Mouse (Mus musculus) embryonic facial prominence, embryonic 15.5 days (tissue): Measurements from ENCODE around the gene Josd2. TPM values are rescaled to one million over a fixed set of nuclear protein-coding genes. Genes with fewer than 3 reads are reported as not detected.

Experiments
- ATAC-seq: fragments of 200-750 bp; cut with Nextera tagmentation; 2 replicates; pipeline ENCODE4 v1.8.0; 2017; ENCODE audit warnings: low read depth, moderate TSS enrichment; ENCODE audit not compliant: insufficient number of reproducible peaks, low FRiP score, low TSS enrichment
- H3K27ac ChIP-seq: fragments of 300-500 bp; sonication (generic); replicated peaks from 2 replicates; pipeline ENCODE4 v1.5.1; 2015; ENCODE audit warnings: mild to moderate bottlenecking, inconsistent platforms
- H3K27me3 ChIP-seq: fragments of 300-500 bp; sonication (generic); 2 replicates; pipeline ENCODE4 v1.6.1; 2015; ENCODE audit warnings: inconsistent platforms
- H3K36me3 ChIP-seq: fragments of 300-500 bp; sonication (generic); 2 replicates; pipeline ENCODE4 v1.6.1; 2015; ENCODE audit warnings: mild to moderate bottlenecking, inconsistent platforms
- H3K4me1 ChIP-seq: fragments of 300-500 bp; sonication (generic); 2 replicates; pipeline ENCODE4 v1.6.1; 2015; ENCODE audit warnings: inconsistent platforms
- H3K4me2 ChIP-seq: fragments of 300-500 bp; sonication (generic); replicated peaks from 2 replicates; pipeline ENCODE4 v1.6.1; 2015; ENCODE audit warnings: mild to moderate bottlenecking, inconsistent platforms
- H3K4me3 ChIP-seq: fragments of 300-500 bp; sonication (generic); replicated peaks from 2 replicates; pipeline ENCODE4 v1.5.1; 2015; ENCODE audit warnings: mild to moderate bottlenecking, inconsistent platforms
- H3K9ac ChIP-seq: fragments of 300-500 bp; sonication (generic); 2 replicates; pipeline ENCODE4 v1.6.1; 2015; ENCODE audit warnings: inconsistent platforms
- H3K9me3 ChIP-seq: fragments of 300-500 bp; sonication (generic); replicated peaks from 2 replicates; pipeline ENCODE4 v1.6.1; 2016; ENCODE audit warnings: inconsistent platforms
- WGBS: fragments of 180-500 bp; shearing (Covaris S2); methylation state at CpG from one replicate; pipeline ENCODE4 v1.1.7; 2015; 5-methylcytosine and 5-hydroxymethylcytosine counted together
- polyA plus RNA-seq: library from polyadenylated mRNA; unstranded; fragments of >200 nt; fragmentation: Nextera tagmentation; extraction: Ambion mirVana; gene quantifications from 2 replicates; pipeline ENCODE4 v1.2.1, GENCODE M21; 2015

Josd2 gene
- polyA plus RNA-seq, 1 experiment from 2014 or later = 124 TPM

DNA sequence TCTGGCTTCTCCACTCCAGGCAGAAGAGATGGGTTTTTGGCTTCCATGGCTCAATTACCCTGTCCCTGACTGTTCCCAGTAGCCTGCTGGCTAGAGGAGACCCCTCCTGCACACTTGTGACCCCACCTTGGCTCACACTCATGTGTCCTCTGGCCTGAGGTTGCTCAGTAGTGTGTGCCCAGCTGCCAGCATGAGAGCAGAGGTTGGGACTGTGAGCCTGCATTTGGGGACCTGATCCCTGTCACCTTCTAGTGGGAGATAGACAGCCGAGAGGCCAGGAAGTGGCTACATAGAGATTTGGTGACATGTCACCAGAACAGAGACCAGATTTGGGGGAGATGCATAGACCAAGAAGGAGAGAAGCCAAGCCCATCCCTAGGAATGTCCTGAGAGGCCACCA, 30.6 kb upstream of the Josd2 start:
- Histone ChIP-seq H3K4me2 (no peak overlapping the region), H3K4me1 (peaks cover 1% of the 10 kb centered on the region; the same call in 1 of the 2 replicates), H3K27me3 (peaks cover 53% of the 10 kb centered on the region), H3K4me3 (no peak overlapping the region), H3K27ac (no peak overlapping the region), H3K36me3 (no peaks in the 10 kb centered on the region), H3K9me3 (no peaks in the 10 kb centered on the region), H3K9ac (no peak overlapping the region)
- 84% methylated on average over 1 of the region's 1 CpGs for WGBS
- no peak for ATAC-seq

DNA sequence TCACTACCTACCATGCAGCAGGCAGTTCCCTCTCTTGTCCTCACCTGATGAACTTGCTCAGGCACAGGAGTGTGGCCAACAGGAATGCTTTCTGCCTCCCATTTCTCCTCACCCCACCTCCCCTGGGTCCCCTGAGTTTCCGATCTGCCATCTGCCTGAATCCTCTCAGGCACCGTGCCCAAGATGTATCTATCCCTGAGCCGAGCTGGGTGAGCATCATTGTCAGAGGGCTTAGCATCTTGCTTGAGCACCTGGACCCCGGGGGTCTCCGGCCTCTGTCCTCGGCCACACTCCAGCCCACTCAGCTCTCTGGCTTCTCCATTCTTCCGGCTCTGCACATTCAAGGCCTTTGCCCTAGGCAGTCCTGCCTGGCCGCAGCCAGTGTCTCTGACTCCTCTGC, 29.8 kb upstream of the Josd2 start:
- H3K4me1 ChIP-seq = peaks cover 9% of the 10 kb centered on the region
- no peak overlapping the region for H3K9ac ChIP-seq
- H3K4me3 ChIP-seq = no peak overlapping the region
- no peak overlapping the region for H3K27ac ChIP-seq
- no peaks in the 10 kb centered on the region for H3K9me3 ChIP-seq
- peaks cover 61% of the 10 kb centered on the region for H3K27me3 ChIP-seq
- no peak for ATAC-seq
- H3K4me2 ChIP-seq = no peak overlapping the region
- 50% methylated on average over 8 of the region's 8 CpGs for WGBS
- H3K36me3 ChIP-seq = no peaks in the 10 kb centered on the region

DNA sequence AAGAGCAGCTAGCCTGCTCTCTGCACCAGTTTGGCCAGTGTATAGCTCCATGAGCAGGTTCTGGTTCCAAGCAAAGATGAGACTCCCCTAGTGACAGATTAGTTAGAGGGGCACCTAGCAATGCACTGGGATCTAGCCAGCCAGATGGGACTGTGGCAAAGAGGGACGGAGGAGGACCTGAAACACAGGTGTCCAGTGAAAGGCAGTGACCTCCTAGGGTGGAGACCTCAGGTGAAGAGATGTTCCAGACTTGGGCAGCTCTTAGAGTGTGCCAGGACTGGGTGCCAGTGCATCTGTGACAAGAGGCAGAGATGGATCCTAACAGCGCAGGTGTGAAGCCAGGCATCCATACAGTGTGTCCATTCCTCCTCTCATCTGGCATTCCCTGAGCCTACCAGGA, 28.1 kb upstream of the Josd2 start:
- Histone ChIP-seq H3K27me3 (peaks cover 77% of the 10 kb centered on the region), H3K36me3 (no peaks in the 10 kb centered on the region), H3K4me1 (peaks cover 13% of the 10 kb centered on the region), H3K27ac (no peak overlapping the region), H3K4me2 (no peak overlapping the region), H3K4me3 (no peak overlapping the region), H3K9ac (no peak overlapping the region), H3K9me3 (no peaks in the 10 kb centered on the region)
- 73% methylated on average over 2 of the region's 2 CpGs for WGBS
- ATAC-seq = no peak

DNA sequence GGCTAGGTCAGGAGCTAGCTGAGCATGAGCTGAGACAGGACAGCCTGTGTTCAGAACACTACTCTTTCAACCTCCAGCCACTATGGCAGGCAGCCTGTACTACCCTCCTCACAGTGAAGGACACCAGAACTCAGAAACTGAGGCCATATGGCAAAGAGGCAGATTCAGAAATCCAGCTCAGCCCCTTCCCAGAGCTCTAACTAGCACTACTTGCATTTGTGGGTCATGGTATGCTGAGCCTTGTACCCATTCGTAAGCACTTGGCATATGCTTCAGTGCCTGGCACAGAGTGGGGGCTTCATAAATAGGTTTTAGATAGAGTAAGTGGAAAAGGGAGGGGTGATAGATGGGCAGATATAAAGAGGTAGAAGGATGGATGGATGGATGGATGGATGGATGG, 27.3 kb upstream of the Josd2 start:
- Histone ChIP-seq H3K9me3 (no peaks in the 10 kb centered on the region), H3K9ac (no peak overlapping the region), H3K4me1 (peaks cover 13% of the 10 kb centered on the region), H3K36me3 (no peaks in the 10 kb centered on the region), H3K27me3 (peaks cover 82% of the 10 kb centered on the region), H3K4me2 (no peak overlapping the region), H3K4me3 (no peak overlapping the region), H3K27ac (no peak overlapping the region)
- ATAC-seq = no peak
- 85% methylated on average over 1 of the region's 1 CpGs for WGBS

DNA sequence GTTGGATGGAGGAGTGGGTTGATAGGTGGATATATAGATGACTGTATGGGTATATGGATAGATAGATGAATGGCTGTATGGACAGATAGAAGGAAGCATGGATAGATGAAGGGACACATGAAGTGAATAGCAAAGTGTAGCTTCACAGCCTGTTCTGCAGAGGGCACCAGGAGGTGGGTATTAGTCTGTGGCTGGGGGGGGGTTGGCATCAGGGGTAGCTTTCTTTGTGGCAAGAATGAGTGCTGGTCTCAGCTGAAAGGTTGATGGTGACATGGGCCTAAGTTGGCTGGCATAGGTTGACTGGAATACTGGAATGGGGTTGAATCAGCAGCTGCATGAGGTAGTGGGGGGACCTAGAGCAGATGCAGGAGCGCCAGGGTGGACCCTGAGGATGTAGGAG, 26.6 kb upstream of the Josd2 start:
- H3K4me3 ChIP-seq = 0 out of 2 replicates have a peak overlapping the region, but pooled peaks have one; percentile 37
- no peaks in the 10 kb centered on the region for H3K36me3 ChIP-seq
- H3K9ac ChIP-seq = no peak overlapping the region
- no peak overlapping the region for H3K27ac ChIP-seq
- peaks cover 13% of the 10 kb centered on the region for H3K4me1 ChIP-seq
- WGBS = 11% methylated on average over 1 of the region's 1 CpGs
- peaks cover 85% of the 10 kb centered on the region for H3K27me3 ChIP-seq
- no peaks in the 10 kb centered on the region for H3K9me3 ChIP-seq
- ATAC-seq = no peak
- peak overlapping the region; percentile 51; the same call in 1 of the 2 replicates for H3K4me2 ChIP-seq

DNA sequence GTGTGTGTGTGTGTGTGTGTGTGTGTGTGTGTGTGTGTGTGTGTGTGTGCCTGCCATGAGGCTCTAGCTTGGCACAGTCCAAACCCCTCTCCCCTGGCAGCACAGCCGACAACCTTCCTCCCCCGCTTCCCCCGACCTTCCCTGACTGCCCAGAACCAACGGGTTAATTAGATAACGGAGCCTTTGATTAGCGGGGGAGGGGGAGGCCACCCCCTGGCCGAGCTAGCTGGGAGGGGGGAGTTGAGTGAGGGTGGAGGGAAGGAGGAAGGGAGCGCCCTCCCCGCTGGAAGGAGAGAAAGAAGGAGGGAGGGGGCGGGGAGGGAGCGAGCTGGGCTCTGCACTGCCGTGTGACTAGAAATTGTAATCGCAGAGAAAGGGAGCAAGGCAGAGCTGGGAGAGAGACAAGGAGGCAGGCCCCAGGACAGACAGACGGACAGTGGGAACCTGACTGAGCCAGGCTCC, 26.1 kb upstream of the Josd2 start:
- Histone ChIP-seq H3K4me3 (peak overlapping the region; percentile 37), H3K36me3 (no peaks in the 10 kb centered on the region), H3K4me1 (peaks cover 13% of the 10 kb centered on the region), H3K27me3 (peaks cover 89% of the 10 kb centered on the region), H3K9me3 (no peaks in the 10 kb centered on the region), H3K4me2 (peak overlapping the region; percentile 51), H3K27ac (no peak overlapping the region), H3K9ac (peak overlapping the region; percentile 31; the same call in 1 of the 2 replicates)
- 0 out of 2 replicates have a peak, but pooled peaks have one; percentile 22 for ATAC-seq
- WGBS = 1% methylated on average over 14 of the region's 14 CpGs

DNA sequence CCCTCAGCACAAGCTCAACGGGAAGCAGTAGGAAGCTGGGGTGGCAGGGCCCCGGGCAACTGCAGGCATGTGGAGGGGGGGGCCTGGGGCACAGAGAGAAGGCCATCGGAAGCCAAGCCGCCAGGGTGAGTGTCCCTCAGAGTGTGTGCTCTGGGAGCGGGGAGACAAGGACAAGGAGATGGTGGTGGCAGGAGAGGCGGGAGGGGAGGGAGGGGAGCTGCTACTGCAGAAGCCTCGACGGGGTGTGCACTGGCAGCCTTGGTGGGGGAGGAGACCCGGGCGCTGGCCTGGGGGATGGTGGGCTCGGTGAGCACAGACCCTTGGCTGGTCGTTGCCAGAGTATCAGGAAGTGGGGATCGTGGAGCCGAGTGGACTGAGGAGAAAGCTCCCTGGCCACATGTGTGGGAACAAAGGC, 25.4 kb upstream of the Josd2 start:
- no peaks in the 10 kb centered on the region for H3K9me3 ChIP-seq
- no peaks in the 10 kb centered on the region for H3K36me3 ChIP-seq
- H3K27me3 ChIP-seq = peaks cover 88% of the 10 kb centered on the region
- ATAC-seq = no peak
- 0 out of 2 replicates have a peak overlapping the region, but pooled peaks have one; percentile 9 for H3K9ac ChIP-seq
- H3K4me3 ChIP-seq = peak overlapping the region; percentile 37
- WGBS = under 1% methylated on average over 13 of the region's 14 CpGs
- H3K27ac ChIP-seq = no peak overlapping the region
- peaks cover 13% of the 10 kb centered on the region for H3K4me1 ChIP-seq
- H3K4me2 ChIP-seq = peak overlapping the region; percentile 51

DNA sequence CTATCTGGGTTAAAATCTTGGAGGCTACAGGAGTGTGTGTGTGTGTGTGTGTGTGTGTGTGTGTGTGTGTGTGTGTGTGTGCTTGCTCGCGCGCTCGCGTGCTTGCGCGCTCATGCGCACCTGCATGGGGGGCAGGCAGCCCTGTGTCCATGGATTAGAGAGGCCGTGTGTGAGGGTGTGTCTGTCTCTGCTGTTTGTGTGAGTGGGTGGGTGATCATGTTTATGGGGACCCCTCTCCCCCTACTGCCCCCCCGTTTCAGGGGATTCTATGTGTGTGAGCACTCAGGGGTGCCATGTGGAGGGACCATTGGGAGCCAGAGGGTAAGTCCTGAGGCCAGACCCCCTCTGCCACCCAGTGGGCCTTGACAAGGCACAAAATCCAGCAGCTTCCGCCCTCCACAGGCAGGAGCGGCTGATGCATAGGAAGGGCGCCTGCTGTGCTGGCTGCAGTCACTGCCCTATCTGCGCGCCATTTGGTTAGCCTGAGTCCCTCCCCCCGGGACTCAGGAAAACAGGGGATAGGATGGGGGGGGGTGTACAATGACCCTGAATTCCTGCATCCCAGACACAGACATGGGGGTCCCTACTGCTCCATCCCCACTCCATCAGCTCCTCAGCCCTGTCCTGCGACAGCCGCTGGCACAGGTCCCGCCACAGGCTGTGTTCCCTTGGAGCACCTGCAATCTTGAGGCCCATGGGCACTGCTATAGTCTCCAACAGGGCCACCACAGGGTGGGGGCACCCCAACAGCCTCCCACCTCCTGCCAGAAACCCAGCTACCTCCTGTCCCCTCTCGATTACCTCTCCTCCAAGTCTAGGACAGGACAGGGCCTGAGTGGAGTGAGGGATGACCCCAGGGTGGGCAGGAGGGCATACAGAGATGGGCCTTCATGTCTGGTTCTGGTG, 24.3 kb upstream of the Josd2 start:
- 11% methylated on average over 20 of the region's 20 CpGs for WGBS
- Histone ChIP-seq H3K4me1 (peaks cover 13% of the 10 kb centered on the region), H3K9ac (no peak overlapping the region), H3K27ac (no peak overlapping the region), H3K4me2 (peak overlapping the region; percentile 51), H3K36me3 (no peaks in the 10 kb centered on the region), H3K9me3 (no peaks in the 10 kb centered on the region), H3K27me3 (peaks cover 80% of the 10 kb centered on the region), H3K4me3 (peak overlapping the region; percentile 37)
- no peak for ATAC-seq

DNA sequence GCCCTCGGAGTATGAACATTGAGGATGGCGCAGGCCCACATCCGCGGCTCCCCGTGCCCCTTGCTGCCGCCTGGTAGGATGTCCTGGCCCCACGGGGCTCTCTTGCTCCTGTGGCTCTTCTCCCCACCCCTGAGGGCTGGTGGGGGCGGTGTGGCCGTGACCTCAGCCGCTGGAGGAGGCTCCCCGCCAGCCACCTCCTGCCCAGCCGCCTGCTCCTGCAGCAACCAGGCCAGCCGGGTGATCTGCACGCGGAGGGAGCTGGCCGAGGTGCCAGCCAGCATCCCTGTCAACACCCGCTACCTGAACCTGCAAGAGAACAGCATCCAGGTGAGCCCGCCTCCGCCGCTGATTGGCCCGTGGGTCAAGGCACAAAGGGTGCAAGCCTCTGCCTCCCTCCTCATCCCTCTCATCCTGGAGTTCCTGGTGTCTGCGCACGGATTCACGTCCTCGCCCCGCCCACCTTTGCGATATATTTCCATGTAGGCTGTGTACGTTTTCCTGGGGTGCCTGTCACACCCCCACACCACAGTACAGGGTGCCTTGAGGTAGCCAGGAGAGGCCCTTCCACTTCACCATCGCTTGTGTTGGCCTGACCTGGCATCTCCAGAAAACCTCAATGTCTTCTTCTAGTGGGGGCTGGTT, 22.8 kb upstream of the Josd2 start:
- ATAC-seq = no peak
- Histone ChIP-seq H3K4me2 (no peak overlapping the region), H3K4me1 (peaks cover 13% of the 10 kb centered on the region), H3K27ac (no peak overlapping the region), H3K27me3 (peaks cover 70% of the 10 kb centered on the region), H3K9me3 (no peaks in the 10 kb centered on the region), H3K36me3 (no peaks in the 10 kb centered on the region), H3K4me3 (no peak overlapping the region), H3K9ac (no peak overlapping the region)
- 23% methylated on average over 29 of the region's 29 CpGs for WGBS

DNA sequence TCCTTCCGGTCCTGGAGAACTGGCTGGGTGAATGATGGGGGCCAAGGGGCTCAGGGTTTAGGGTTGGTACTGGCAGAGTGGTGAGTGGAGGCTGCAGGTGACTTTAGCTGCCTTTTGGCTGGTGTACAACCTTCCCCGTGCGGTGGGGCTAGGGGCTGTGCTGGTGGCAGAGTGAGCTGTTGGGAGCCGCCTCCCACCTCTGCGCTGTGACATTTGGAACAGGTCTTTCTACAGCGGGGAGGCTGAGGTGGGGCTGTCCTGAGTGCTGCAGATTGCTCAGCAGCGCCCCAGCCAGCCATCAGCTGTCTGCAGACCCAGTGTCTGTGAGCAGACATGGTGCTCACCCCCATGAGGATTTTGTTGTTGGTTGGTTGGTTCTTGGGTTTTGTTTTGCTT, 22.3 kb upstream of the Josd2 start:
- H3K9ac ChIP-seq = no peak overlapping the region
- no peak overlapping the region for H3K4me2 ChIP-seq
- H3K4me1 ChIP-seq = peaks cover 13% of the 10 kb centered on the region
- 31% methylated on average over 7 of the region's 7 CpGs for WGBS
- H3K27me3 ChIP-seq = peaks cover 65% of the 10 kb centered on the region
- H3K27ac ChIP-seq = no peak overlapping the region
- ATAC-seq = no peak
- H3K4me3 ChIP-seq = no peak overlapping the region
- no peaks in the 10 kb centered on the region for H3K36me3 ChIP-seq
- no peaks in the 10 kb centered on the region for H3K9me3 ChIP-seq

DNA sequence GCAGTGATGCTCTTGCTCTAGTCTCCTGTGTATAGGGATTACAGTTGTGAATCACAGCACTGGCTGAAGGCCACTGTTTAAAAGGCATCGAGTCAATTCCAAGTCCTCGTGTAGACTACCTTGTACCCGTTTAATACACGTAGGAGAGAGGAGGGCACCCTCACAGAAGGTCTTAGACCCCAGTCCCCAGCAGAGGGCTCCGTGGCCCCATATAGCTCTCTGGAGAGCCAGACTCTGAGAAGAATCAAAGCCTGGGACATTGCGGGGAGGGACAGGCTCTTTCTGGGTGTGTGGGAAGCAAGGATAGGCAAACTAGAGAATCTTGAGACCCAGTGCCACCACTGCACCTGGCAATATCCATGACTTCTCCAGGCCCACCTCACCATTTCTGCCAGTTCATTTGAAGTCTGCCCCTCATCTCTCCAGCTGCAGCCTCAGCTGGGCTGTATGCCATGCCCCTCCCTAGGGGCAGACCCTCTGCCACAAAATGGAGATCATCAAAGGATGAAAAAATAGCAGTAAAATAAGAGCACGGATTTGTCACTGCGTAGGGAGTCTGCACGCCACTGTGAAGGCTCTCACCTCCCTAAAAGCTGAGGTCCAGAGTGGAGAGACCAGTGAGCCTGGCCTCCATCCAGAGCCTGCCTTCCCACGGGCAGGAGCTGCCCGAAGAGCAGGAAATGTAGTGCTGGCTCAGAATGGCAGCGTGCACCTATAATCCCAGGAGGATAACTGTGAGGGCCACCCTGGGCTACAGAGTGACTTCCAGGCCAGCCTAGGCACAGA, 21.5 kb upstream of the Josd2 start:
- ATAC-seq = no peak
- H3K27ac ChIP-seq = no peak overlapping the region
- H3K4me2 ChIP-seq = no peak overlapping the region
- H3K9me3 ChIP-seq = no peaks in the 10 kb centered on the region
- H3K27me3 ChIP-seq = peaks cover 57% of the 10 kb centered on the region
- WGBS = 46% methylated on average over 12 of the region's 12 CpGs
- H3K4me3 ChIP-seq = no peak overlapping the region
- H3K9ac ChIP-seq = no peak overlapping the region
- H3K36me3 ChIP-seq = no peaks in the 10 kb centered on the region
- H3K4me1 ChIP-seq = peaks cover 13% of the 10 kb centered on the region
